In genomic region chr10:125966481-125967251, GRCm38 (mm10) we compare ENCODE assay signal across 8 mouse cellular contexts. TPM values are rescaled to one million over a fixed set of nuclear protein-coding genes. Genes with fewer than 3 reads are reported as not detected.
DNase-seq lines count a peak whose midpoint lies in the region; ATAC-seq lines count a peak whose summit lies in the region.

No protein-coding gene starts in this region.

- peak overlapping the region; percentile 84 for H3K4me3 ChIP-seq in forebrain, embryonic 15.5 days
- H3K4me3 ChIP-seq in hindbrain, embryonic 12.5 days: peak overlapping the region; percentile 85
- peak overlapping the region; percentile 94 for H3K4me3 ChIP-seq in limb, embryonic 15.5 days
- H3K4me3 ChIP-seq in midbrain, embryonic 13.5 days (replicated peaks): peak overlapping the region; percentile 78

- H3K9ac ChIP-seq in forebrain, embryonic 15.5 days (replicated peaks): peak overlapping the region; percentile 64
- peak overlapping the region; percentile 86 for H3K9ac ChIP-seq in hindbrain, embryonic 12.5 days
- H3K9ac ChIP-seq in limb, embryonic 15.5 days: peak overlapping the region; percentile 99
- H3K9ac ChIP-seq in midbrain, embryonic 13.5 days (replicated peaks): peak overlapping the region; percentile 80

- under 1% methylated on average over 55 of the region's 59 CpGs for WGBS in forebrain, embryonic 15.5 days
- under 1% methylated on average over 42 of the region's 59 CpGs for WGBS in hindbrain, embryonic 12.5 days
- under 1% methylated on average over 59 of the region's 59 CpGs for WGBS in limb, embryonic 15.5 days
- WGBS in midbrain, embryonic 13.5 days: under 1% methylated on average over 51 of the region's 59 CpGs

- H3K27me3 ChIP-seq in forebrain, embryonic 15.5 days: peaks cover 22% of the 10 kb centered on the region
- H3K27me3 ChIP-seq in hindbrain, embryonic 12.5 days: no peaks in the 10 kb centered on the region
- no peaks in the 10 kb centered on the region for H3K27me3 ChIP-seq in limb, embryonic 15.5 days
- H3K27me3 ChIP-seq in midbrain, embryonic 13.5 days: no peaks in the 10 kb centered on the region

- 0 out of 2 replicates have a peak overlapping the region, but pooled peaks have one; percentile 40 for H3K27ac ChIP-seq in forebrain, embryonic 15.5 days (replicated peaks)
- H3K27ac ChIP-seq in hindbrain, embryonic 12.5 days: peak overlapping the region; percentile 85
- peak overlapping the region; percentile 99 for H3K27ac ChIP-seq in limb, embryonic 15.5 days
- H3K27ac ChIP-seq in midbrain, embryonic 13.5 days: peak overlapping the region; percentile 71

- no peak for DNase-seq in frontal cortex, postnatal 10 days (ENCODE audit: low spot score in 2 of 2)
- peak; percentile 71 for DNase-seq in adipocyte (ENCODE audit: low spot score)

- H3K36me3 ChIP-seq in forebrain, embryonic 15.5 days: no peaks in the 10 kb centered on the region
- H3K36me3 ChIP-seq in hindbrain, embryonic 12.5 days: no peaks in the 10 kb centered on the region
- H3K36me3 ChIP-seq in limb, embryonic 15.5 days: no peaks in the 10 kb centered on the region
- H3K36me3 ChIP-seq in midbrain, embryonic 13.5 days: no peaks in the 10 kb centered on the region

- H3K4me1 ChIP-seq in forebrain, embryonic 15.5 days: peaks cover 32% of the 10 kb centered on the region
- H3K4me1 ChIP-seq in hindbrain, embryonic 12.5 days: peaks cover 27% of the 10 kb centered on the region
- peaks cover 24% of the 10 kb centered on the region for H3K4me1 ChIP-seq in limb, embryonic 15.5 days
- peaks cover 46% of the 10 kb centered on the region for H3K4me1 ChIP-seq in midbrain, embryonic 13.5 days (replicated peaks)

- no peaks in the 10 kb centered on the region for H3K9me3 ChIP-seq in forebrain, embryonic 15.5 days
- no peaks in the 10 kb centered on the region for H3K9me3 ChIP-seq in hindbrain, embryonic 12.5 days (replicated peaks)
- H3K9me3 ChIP-seq in limb, embryonic 15.5 days: no peaks in the 10 kb centered on the region
- no peaks in the 10 kb centered on the region for H3K9me3 ChIP-seq in midbrain, embryonic 13.5 days

- ATAC-seq in frontal cortex, adult (ENCODE audit: low TSS enrichment): peak; percentile 61
- ATAC-seq in forebrain, embryonic 15.5 days (replicated peaks): peak; percentile 63
- ATAC-seq in hindbrain, embryonic 12.5 days (ENCODE audit: low FRiP score): peak; percentile 78
- ATAC-seq in limb, embryonic 15.5 days (ENCODE audit: insufficient number of reproducible peaks, low FRiP score, low TSS enrichment, low read depth): peak; percentile 21; the same call in 1 of the 2 replicates
- peak; percentile 76 for ATAC-seq in midbrain, embryonic 13.5 days
- ATAC-seq in monocyte, adult 5-6 weeks (replicated peaks; ENCODE audit: insufficient number of reproducible peaks, low FRiP score, low TSS enrichment, poor library complexity, severe bottlenecking): no peak

- H3K4me2 ChIP-seq in forebrain, embryonic 15.5 days (replicated peaks): peak overlapping the region; percentile 100
- peak overlapping the region; percentile 94 for H3K4me2 ChIP-seq in hindbrain, embryonic 12.5 days (replicated peaks)
- peak overlapping the region; percentile 51 for H3K4me2 ChIP-seq in limb, embryonic 15.5 days
- H3K4me2 ChIP-seq in midbrain, embryonic 13.5 days (replicated peaks): peak overlapping the region; percentile 96

RNA-seq across cellular contexts. Expression of gene Lrig3, which starts 0.7 kb away (rescaled TPM):
- 1.9 and 2.0 TPM in 2 replicates for polyA plus RNA-seq in forebrain, embryonic 15.5 days (2015; fragmentation: Nextera tagmentation; extraction: Ambion mirVana)
- 24.3 and 28.1 TPM in 2 replicates for polyA plus RNA-seq in hindbrain, embryonic 12.5 days (2016; fragmentation: Nextera tagmentation; extraction: Ambion mirVana)
- 25.7 and 34.8 TPM in 2 replicates for polyA plus RNA-seq in limb, embryonic 15.5 days (2015; fragmentation: Nextera tagmentation; extraction: Ambion mirVana)
- polyA plus RNA-seq in midbrain, embryonic 13.5 days (2015; fragmentation: Nextera tagmentation; extraction: Ambion mirVana): 3.6 and 4.0 TPM in 2 replicates
- total RNA-seq in monocyte, adult 5-6 weeks (2017): 1.2 to 3.0 TPM (median 2.5 TPM) in 3 replicates

Comparison
In these comparisons a context has a peak if more than half of its experiments do, and no peak if none do; other contexts are left out.
1. H3K27ac ChIP-seq: peak in every context shown above with its lines; median percentile 99 in limb, embryonic 15.5 days; 85 in hindbrain, embryonic 12.5 days; 71 in midbrain, embryonic 13.5 days; 40 in forebrain, embryonic 15.5 days.